Mouse (Mus musculus): Measurements from ENCODE around the gene Gemin5. TPM values are rescaled to one million over a fixed set of nuclear protein-coding genes. Genes with fewer than 3 reads are reported as not detected.

Gemin5 gene
- total and polyA plus RNA-seq, 2 experiments from 2014 or later: 6.1 to 16.4 TPM

- 90% methylated on average over 4 of the region's 4 CpGs for WGBS
- H3K9ac ChIP-seq (replicated peaks; ENCODE audit: low read depth, low read length): no peak overlapping the region
- H3K36me3 ChIP-seq (replicated peaks; ENCODE audit: control insufficient read depth, insufficient read depth, low read length): peaks cover 33% of the 10 kb centered on the region
- H3K4me2 ChIP-seq (ENCODE audit: low read depth, low read length): no peak overlapping the region
- TF ChIP-seq CTCF (IDR thresholded peaks at IDR 0.05; ENCODE audit: low read depth) (no peak), EP300 (IDR thresholded peaks at IDR 0.05; ENCODE audit: low read depth) (no peak)
- H3K9me3 ChIP-seq (replicated peaks; ENCODE audit: control insufficient read depth, low read length): no peaks in the 10 kb centered on the region
- ATAC-seq (ENCODE audit: insufficient read depth, low read depth) (no peak), DNase-seq (ENCODE audit: low spot score) (no peak)
- no peak overlapping the region for H3K27ac ChIP-seq (ENCODE audit: low read depth)
- no peaks in the 10 kb centered on the region for H3K27me3 ChIP-seq (ENCODE audit: control insufficient read depth, insufficient read depth, low read length)
- H3K4me1 ChIP-seq (ENCODE audit: control insufficient read depth, insufficient read depth): peaks cover 3% of the 10 kb centered on the region; the same call in 1 of the 2 replicates
- no peak overlapping the region for H3K4me3 ChIP-seq (ENCODE audit: low read depth, low read length)
Observed at GRCm38 (mm10) chr11:58169666-58170065, 1.3 kb upstream of the Gemin5 start.

- TF ChIP-seq CTCF (IDR thresholded peaks at IDR 0.05; ENCODE audit: low read depth): no peak
- TF ChIP-seq EP300 (IDR thresholded peaks at IDR 0.05; ENCODE audit: low read depth): no peak
- peak overlapping the region; percentile 87 for H3K4me3 ChIP-seq (ENCODE audit: low read depth, low read length)
- WGBS: 0% methylated on average over 8 of the region's 8 CpGs
- H3K9ac ChIP-seq (replicated peaks; ENCODE audit: low read depth, low read length): peak overlapping the region; percentile 78
- DNase-seq (ENCODE audit: low spot score) (no peak), ATAC-seq (ENCODE audit: insufficient read depth, low read depth) (no peak; the same call in 1 of the 2 replicates)
- H3K36me3 ChIP-seq (replicated peaks; ENCODE audit: control insufficient read depth, insufficient read depth, low read length): peaks cover 34% of the 10 kb centered on the region
- H3K4me1 ChIP-seq (ENCODE audit: control insufficient read depth, insufficient read depth): peaks cover 3% of the 10 kb centered on the region; the same call in 1 of the 2 replicates
- peak overlapping the region; percentile 32 for H3K27ac ChIP-seq (ENCODE audit: low read depth)
- H3K27me3 ChIP-seq (ENCODE audit: control insufficient read depth, insufficient read depth, low read length): no peaks in the 10 kb centered on the region
- peak overlapping the region; percentile 69 for H3K4me2 ChIP-seq (ENCODE audit: low read depth, low read length)
- H3K9me3 ChIP-seq (replicated peaks; ENCODE audit: control insufficient read depth, low read length): no peaks in the 10 kb centered on the region
Observed at GRCm38 (mm10) chr11:58167822-58168166, 545 bp downstream of the Gemin5 start.

DNA sequence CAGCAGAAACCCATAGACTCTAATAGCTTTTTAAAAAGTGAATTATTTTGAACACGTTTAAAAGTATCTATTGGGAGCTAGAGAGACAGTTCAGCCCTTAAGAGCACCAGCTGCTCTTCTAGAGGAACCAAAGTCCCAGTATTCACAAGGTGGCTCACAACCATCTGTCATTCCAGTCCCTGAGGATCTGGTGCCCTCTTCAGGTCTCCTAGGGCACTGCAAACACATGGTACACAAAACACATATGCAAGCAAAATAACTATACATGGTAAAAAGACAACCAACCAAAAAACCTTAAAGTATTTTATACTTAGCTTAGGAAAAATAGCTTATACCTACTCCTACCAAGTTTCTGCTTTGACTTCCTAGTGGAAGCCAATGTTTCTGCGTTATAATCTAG, 3.3 kb downstream of the Gemin5 start:
- no peak overlapping the region for H3K4me2 ChIP-seq (ENCODE audit: low read depth, low read length)
- 96% methylated on average over 2 of the region's 2 CpGs for WGBS
- H3K27me3 ChIP-seq (ENCODE audit: control insufficient read depth, insufficient read depth, low read length): no peaks in the 10 kb centered on the region
- H3K9ac ChIP-seq (replicated peaks; ENCODE audit: low read depth, low read length): no peak overlapping the region
- no peak overlapping the region for H3K27ac ChIP-seq (ENCODE audit: low read depth)
- no peak for DNase-seq (ENCODE audit: low spot score)
- no peaks in the 10 kb centered on the region for H3K4me1 ChIP-seq (ENCODE audit: control insufficient read depth, insufficient read depth)
- TF ChIP-seq CTCF (IDR thresholded peaks at IDR 0.05; ENCODE audit: low read depth) (no peak; the same call in 1 of the 2 replicates), EP300 (IDR thresholded peaks at IDR 0.05; ENCODE audit: low read depth) (no peak)
- H3K36me3 ChIP-seq (replicated peaks; ENCODE audit: control insufficient read depth, insufficient read depth, low read length): peaks cover 57% of the 10 kb centered on the region
- H3K4me3 ChIP-seq (ENCODE audit: low read depth, low read length): no peak overlapping the region
- no peak for ATAC-seq (ENCODE audit: insufficient read depth, low read depth)
- H3K9me3 ChIP-seq (replicated peaks; ENCODE audit: control insufficient read depth, low read length): no peaks in the 10 kb centered on the region

DNA sequence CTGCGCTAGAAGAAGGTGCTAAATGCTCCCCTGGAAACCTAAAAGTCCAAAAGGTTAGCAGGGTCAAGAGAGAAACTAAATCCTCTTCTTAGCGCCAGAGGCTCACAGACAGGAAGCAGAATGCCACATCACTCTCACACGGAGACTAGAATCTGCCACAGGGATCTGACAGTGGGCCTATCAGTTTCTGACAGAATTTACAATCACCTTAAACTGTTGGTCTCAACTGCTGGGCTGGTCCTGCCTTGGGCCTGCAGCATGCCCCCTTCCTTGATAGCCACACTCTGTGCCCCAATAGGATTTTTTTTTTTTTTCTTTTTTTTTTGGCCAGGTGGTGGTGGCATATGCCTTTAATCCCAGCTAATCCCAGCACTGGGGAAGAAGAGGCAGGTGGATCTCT, 11.5 kb downstream of the Gemin5 start:
- no peak overlapping the region for H3K4me2 ChIP-seq (ENCODE audit: low read depth, low read length)
- H3K4me3 ChIP-seq (ENCODE audit: low read depth, low read length): no peak overlapping the region
- ATAC-seq (ENCODE audit: insufficient read depth, low read depth): no peak
- no peak for DNase-seq (ENCODE audit: low spot score)
- H3K9ac ChIP-seq (replicated peaks; ENCODE audit: low read depth, low read length): no peak overlapping the region
- no peaks in the 10 kb centered on the region for H3K27me3 ChIP-seq (ENCODE audit: control insufficient read depth, insufficient read depth, low read length)
- H3K4me1 ChIP-seq (ENCODE audit: control insufficient read depth, insufficient read depth): no peaks in the 10 kb centered on the region
- no peak for TF ChIP-seq EP300 (IDR thresholded peaks at IDR 0.05; ENCODE audit: low read depth)
- TF ChIP-seq CTCF (IDR thresholded peaks at IDR 0.05; ENCODE audit: low read depth): no peak
- no peak overlapping the region for H3K27ac ChIP-seq (ENCODE audit: low read depth)
- WGBS: 69% methylated on average over 3 of the region's 3 CpGs
- no peaks in the 10 kb centered on the region for H3K9me3 ChIP-seq (replicated peaks; ENCODE audit: control insufficient read depth, low read length)
- H3K36me3 ChIP-seq (replicated peaks; ENCODE audit: control insufficient read depth, insufficient read depth, low read length): peaks cover 77% of the 10 kb centered on the region

- DNase-seq (ENCODE audit: low spot score): no peak
- Histone ChIP-seq H3K27ac (ENCODE audit: low read depth) (no peak overlapping the region), H3K9ac (replicated peaks; ENCODE audit: low read depth, low read length) (no peak overlapping the region), H3K4me2 (ENCODE audit: low read depth, low read length) (no peak overlapping the region), H3K4me1 (ENCODE audit: control insufficient read depth, insufficient read depth) (no peaks in the 10 kb centered on the region), H3K27me3 (ENCODE audit: control insufficient read depth, insufficient read depth, low read length) (no peaks in the 10 kb centered on the region), H3K9me3 (replicated peaks; ENCODE audit: control insufficient read depth, low read length) (no peaks in the 10 kb centered on the region), H3K36me3 (replicated peaks; ENCODE audit: control insufficient read depth, insufficient read depth, low read length) (peaks cover 71% of the 10 kb centered on the region), H3K4me3 (ENCODE audit: low read depth, low read length) (no peak overlapping the region)
- TF ChIP-seq EP300 (IDR thresholded peaks at IDR 0.05; ENCODE audit: low read depth) (no peak), CTCF (IDR thresholded peaks at IDR 0.05; ENCODE audit: low read depth) (no peak)
- no peak for ATAC-seq (ENCODE audit: insufficient read depth, low read depth)
- WGBS: 49% methylated on average over 9 of the region's 9 CpGs
Observed at GRCm38 (mm10) chr11:58155458-58155857, 12.9 kb downstream of the Gemin5 start.

DNA sequence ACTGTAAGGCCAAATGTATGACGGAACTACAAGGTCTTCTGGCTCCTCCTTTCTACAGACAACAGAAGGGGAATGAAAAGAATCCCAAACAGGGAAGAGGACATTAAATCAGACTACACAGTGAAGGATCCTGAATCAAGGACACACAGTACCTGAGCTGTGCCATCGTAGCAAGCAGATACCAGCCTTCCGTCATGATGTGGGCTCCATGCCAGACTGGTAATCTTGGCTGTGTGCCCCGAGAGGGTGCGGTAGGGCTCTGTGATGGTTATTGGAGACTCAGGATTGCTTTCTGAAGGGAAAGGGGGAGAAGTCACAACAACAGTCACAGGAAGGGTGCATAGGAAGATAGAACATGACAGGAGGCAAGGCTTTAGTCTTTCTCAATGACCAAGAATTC, 22.1 kb downstream of the Gemin5 start:
- peak overlapping the region; percentile 40; the same call in 1 of the 2 replicates for H3K27ac ChIP-seq (ENCODE audit: low read depth)
- H3K9ac ChIP-seq (replicated peaks; ENCODE audit: low read depth, low read length): no peak overlapping the region
- peaks cover 76% of the 10 kb centered on the region for H3K36me3 ChIP-seq (replicated peaks; ENCODE audit: control insufficient read depth, insufficient read depth, low read length)
- WGBS: 32% methylated on average over 5 of the region's 5 CpGs
- H3K4me3 ChIP-seq (ENCODE audit: low read depth, low read length): no peak overlapping the region
- DNase-seq (ENCODE audit: low spot score) (peak; percentile 33), ATAC-seq (ENCODE audit: insufficient read depth, low read depth) (peak; percentile 75)
- no peaks in the 10 kb centered on the region for H3K9me3 ChIP-seq (replicated peaks; ENCODE audit: control insufficient read depth, low read length)
- H3K4me2 ChIP-seq (ENCODE audit: low read depth, low read length): no peak overlapping the region
- no peaks in the 10 kb centered on the region for H3K4me1 ChIP-seq (ENCODE audit: control insufficient read depth, insufficient read depth)
- no peaks in the 10 kb centered on the region for H3K27me3 ChIP-seq (ENCODE audit: control insufficient read depth, insufficient read depth, low read length)
- no peak for TF ChIP-seq CTCF (IDR thresholded peaks at IDR 0.05; ENCODE audit: low read depth)
- TF ChIP-seq EP300 (IDR thresholded peaks at IDR 0.05; ENCODE audit: low read depth): no peak
